Mouse (Mus musculus): ENCODE results near the gene Ankrd35. TPM values are rescaled to one million over a fixed set of nuclear protein-coding genes. Genes with fewer than 3 reads are reported as not detected.
"Not testable (repeated sequence)": the region's sequence is repeated elsewhere in the genome, so short reads cannot be mapped to it uniquely, and the experiment has no call there.

The Ankrd35 gene
- polyA plus RNA-seq, 1 experiment from 2014 or later = 3.2 TPM

DNA sequence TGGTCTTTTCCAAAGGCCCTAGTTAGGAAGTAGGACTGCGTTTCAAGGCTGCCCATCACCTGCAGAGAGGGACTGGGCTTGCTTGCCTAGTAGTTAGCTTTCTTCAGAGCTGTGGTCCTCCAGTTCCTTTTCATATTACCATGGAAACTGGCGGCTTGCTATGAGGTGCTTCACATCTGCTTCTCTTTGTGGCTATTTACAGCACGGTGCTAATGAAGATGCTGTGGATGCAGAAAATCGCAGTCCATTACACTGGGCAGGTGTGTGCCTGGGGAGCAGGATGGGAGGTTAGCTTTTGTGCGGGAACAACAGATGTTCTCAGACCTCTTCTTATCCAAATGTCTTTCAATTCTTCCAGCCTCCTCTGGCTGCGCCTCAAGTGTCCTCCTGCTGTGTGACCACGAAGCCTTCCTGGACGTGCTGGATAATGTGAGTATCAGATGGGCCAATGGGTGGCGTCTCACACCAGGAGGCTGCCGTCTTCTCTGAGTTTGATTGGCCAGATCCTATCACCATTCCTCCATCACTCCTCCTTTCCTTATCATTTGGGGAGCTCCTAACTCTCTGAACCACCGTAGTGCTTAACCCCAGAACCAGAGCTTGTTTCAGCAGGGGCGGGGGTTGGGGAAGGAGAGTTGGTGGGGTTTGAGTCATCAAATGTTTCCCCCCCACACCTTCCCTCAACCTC, 10.5 kb downstream of the Ankrd35 start:
- Histone ChIP-seq H3K4me3 (ENCODE audit: low read depth, low read length) (no peak overlapping the region), H3K36me3 (ENCODE audit: control insufficient read depth, insufficient read depth, low read length) (no peaks in the 10 kb centered on the region), H3K4me2 (ENCODE audit: low read length) (peak overlapping the region; percentile 2; the same call in 1 of the 2 replicates), H3K27ac (ENCODE audit: low read length) (no peak overlapping the region), H3K9ac (ENCODE audit: low read depth, low read length) (no peak overlapping the region), H3K9me3 (replicated peaks; ENCODE audit: control insufficient read depth, low read length, poor library complexity, severe bottlenecking) (no peaks in the 10 kb centered on the region), H3K4me1 (ENCODE audit: control insufficient read depth, insufficient read depth, low read length) (0 out of 2 replicates have a peak, but pooled peaks cover 6% of the 10 kb centered on the region), H3K27me3 (ENCODE audit: control insufficient read depth, insufficient read depth, low read depth, low read length) (no peaks in the 10 kb centered on the region)
- ATAC-seq = peak; percentile 83
- WGBS = 17% methylated on average over 12 of the region's 12 CpGs

DNA sequence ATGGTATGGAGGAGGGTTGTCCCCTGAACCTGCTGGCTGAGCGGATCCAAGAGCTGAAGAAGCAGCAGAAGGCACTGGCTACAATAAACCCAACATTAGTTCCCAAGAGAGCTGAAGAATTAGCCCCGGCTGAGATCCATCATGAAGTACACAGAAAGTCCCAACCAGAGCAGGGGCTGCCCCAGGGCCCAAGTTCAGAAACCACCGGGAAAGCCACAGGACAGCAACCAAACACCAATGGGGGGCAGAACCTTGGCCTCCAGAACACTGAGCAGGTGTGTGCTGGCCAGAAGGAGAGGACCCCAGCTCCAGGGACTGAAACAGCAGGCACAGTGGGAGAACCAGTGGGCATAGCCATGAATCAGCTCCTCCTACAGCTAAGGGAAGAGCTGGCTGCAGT, 13.6 kb downstream of the Ankrd35 start:
- WGBS = 85% methylated on average over 3 of the region's 3 CpGs
- Histone ChIP-seq H3K36me3 (ENCODE audit: control insufficient read depth, insufficient read depth, low read length) (no peaks in the 10 kb centered on the region), H3K4me1 (ENCODE audit: control insufficient read depth, insufficient read depth, low read length) (0 out of 2 replicates have a peak, but pooled peaks cover 6% of the 10 kb centered on the region), H3K4me3 (ENCODE audit: low read depth, low read length) (no peak overlapping the region), H3K4me2 (ENCODE audit: low read length) (no peak overlapping the region), H3K9me3 (replicated peaks; ENCODE audit: control insufficient read depth, low read length, poor library complexity, severe bottlenecking) (no peaks in the 10 kb centered on the region), H3K9ac (ENCODE audit: low read depth, low read length) (no peak overlapping the region), H3K27me3 (ENCODE audit: control insufficient read depth, insufficient read depth, low read depth, low read length) (no peaks in the 10 kb centered on the region), H3K27ac (ENCODE audit: low read length) (no peak overlapping the region)
- no peak for ATAC-seq

DNA sequence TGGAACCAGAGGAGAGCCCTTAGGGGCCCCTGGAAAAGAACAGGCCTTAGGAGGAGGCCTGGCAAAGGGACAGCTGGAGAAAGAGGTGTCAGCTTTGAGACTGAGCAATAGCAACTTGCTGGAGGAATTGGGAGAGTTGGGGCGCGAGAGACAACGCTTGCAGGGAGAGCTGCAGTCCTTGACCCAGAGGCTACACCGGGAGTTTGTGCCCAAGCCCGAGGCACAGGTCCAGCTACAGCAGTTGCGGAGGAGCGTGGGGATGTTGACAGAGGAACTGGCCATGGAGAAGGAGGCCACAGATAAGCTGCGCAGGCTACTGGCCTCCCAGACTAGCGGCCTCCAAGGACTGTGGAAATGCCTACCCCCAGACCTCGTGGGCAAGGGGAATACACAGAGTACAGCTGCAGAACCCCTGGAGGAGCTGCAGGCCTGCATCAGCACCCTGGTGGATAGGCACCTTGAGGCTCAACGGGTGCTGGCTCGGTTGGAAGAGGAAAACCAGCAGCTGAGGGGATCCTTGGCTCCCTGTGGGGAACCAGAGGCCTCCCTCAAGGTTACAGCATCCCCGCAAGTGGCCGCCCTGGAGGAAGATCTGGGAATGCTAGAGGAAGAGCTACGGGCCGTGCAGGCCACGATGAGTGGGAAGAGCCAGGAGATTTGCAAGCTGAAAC, 14.4 kb downstream of the Ankrd35 start:
- no peak overlapping the region for H3K27ac ChIP-seq (ENCODE audit: low read length)
- H3K4me3 ChIP-seq (ENCODE audit: low read depth, low read length) = peak overlapping the region; percentile 23; the same call in 1 of the 2 replicates
- no peaks in the 10 kb centered on the region for H3K27me3 ChIP-seq (ENCODE audit: control insufficient read depth, insufficient read depth, low read depth, low read length)
- peak overlapping the region; percentile 47 for H3K4me2 ChIP-seq (ENCODE audit: low read length)
- no peaks in the 10 kb centered on the region for H3K36me3 ChIP-seq (ENCODE audit: control insufficient read depth, insufficient read depth, low read length)
- ATAC-seq = no peak
- H3K9ac ChIP-seq (ENCODE audit: low read depth, low read length) = no peak overlapping the region
- 58% methylated on average over 17 of the region's 17 CpGs for WGBS
- H3K9me3 ChIP-seq (replicated peaks; ENCODE audit: control insufficient read depth, low read length, poor library complexity, severe bottlenecking) = no peaks in the 10 kb centered on the region
- H3K4me1 ChIP-seq (ENCODE audit: control insufficient read depth, insufficient read depth, low read length) = 0 out of 2 replicates have a peak, but pooled peaks cover 6% of the 10 kb centered on the region

DNA sequence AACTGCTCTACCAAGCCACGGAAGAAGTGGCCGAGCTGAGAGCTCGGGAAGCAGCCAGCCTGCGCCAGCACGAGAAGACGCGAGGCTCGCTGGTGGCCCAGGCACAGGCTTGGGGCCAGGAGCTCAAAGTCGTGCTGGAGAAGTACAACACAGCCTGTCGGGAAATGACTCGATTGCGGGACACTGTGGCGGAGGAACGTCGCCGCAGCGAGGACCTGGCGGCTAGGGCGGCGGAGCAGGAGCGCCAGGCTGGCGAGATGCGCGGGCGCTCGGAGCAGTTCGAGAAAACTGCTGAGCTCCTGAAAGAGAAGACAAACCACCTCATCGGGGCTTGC, 14.9 kb downstream of the Ankrd35 start:
- H3K27me3 ChIP-seq (ENCODE audit: control insufficient read depth, insufficient read depth, low read depth, low read length) = no peaks in the 10 kb centered on the region
- 0 out of 2 replicates have a peak, but pooled peaks cover 4% of the 10 kb centered on the region for H3K4me1 ChIP-seq (ENCODE audit: control insufficient read depth, insufficient read depth, low read length)
- H3K36me3 ChIP-seq (ENCODE audit: control insufficient read depth, insufficient read depth, low read length) = no peaks in the 10 kb centered on the region
- H3K4me3 ChIP-seq (ENCODE audit: low read depth, low read length) = peak overlapping the region; percentile 23; the same call in 1 of the 2 replicates
- H3K4me2 ChIP-seq (ENCODE audit: low read length) = peak overlapping the region; percentile 47
- no peak overlapping the region for H3K27ac ChIP-seq (ENCODE audit: low read length)
- no peaks in the 10 kb centered on the region for H3K9me3 ChIP-seq (replicated peaks; ENCODE audit: control insufficient read depth, low read length, poor library complexity, severe bottlenecking)
- no peak overlapping the region for H3K9ac ChIP-seq (ENCODE audit: low read depth, low read length)
- no peak for ATAC-seq
- 43% methylated on average over 28 of the region's 28 CpGs for WGBS

DNA sequence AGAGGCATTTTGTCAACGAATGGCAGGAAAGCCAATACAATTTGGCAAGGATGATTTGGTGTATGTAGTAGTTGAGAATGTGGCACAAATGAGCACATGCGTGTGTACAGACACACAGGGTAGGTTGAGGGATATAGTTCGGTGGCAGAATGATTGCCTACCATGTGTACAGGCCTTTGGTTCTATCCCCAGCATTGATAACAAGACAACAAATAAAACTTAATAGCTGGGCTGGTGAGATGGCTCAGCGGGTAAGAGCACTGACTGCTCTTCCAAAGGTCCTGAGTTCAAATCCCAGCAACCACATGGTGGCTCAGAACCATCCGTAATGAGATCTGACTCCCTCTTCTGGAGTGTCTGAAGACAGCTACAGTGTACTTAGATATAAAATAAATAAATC, 16.1 kb downstream of the Ankrd35 start:
- not testable (repeated sequence) for H3K9ac ChIP-seq (ENCODE audit: low read depth, low read length); H3K4me1 ChIP-seq (ENCODE audit: control insufficient read depth, insufficient read depth, low read length); H3K27ac ChIP-seq (ENCODE audit: low read length); H3K4me3 ChIP-seq (ENCODE audit: low read depth, low read length); H3K4me2 ChIP-seq (ENCODE audit: low read length); H3K36me3 ChIP-seq (ENCODE audit: control insufficient read depth, insufficient read depth, low read length); H3K9me3 ChIP-seq (replicated peaks; ENCODE audit: control insufficient read depth, low read length, poor library complexity, severe bottlenecking); ATAC-seq; H3K27me3 ChIP-seq (ENCODE audit: control insufficient read depth, insufficient read depth, low read depth, low read length)
- 96% methylated on average over 5 of the region's 5 CpGs for WGBS

DNA sequence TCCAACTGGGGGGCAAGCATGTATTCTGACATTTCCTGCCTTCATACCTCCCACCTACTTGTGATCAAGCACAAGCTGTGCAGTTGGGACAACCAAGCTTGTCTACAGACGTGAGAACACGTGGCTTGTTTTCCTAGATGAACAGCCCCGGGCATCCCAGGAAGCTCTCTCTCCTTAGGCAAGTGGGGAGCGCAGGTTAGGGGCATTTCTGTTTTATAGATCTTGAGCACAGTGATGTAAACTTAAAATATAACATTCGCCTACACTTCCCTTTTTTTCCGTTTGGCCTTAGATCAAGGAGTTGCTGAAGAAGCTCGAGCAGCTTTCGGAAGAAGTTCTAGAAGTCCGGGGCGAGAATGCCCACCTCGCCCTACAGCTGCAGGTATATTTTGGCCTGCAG, 18.9 kb downstream of the Ankrd35 start:
- H3K9ac ChIP-seq (ENCODE audit: low read depth, low read length) = no peak overlapping the region
- no peak for ATAC-seq
- no peaks in the 10 kb centered on the region for H3K36me3 ChIP-seq (ENCODE audit: control insufficient read depth, insufficient read depth, low read length)
- H3K9me3 ChIP-seq (replicated peaks; ENCODE audit: control insufficient read depth, low read length, poor library complexity, severe bottlenecking) = no peaks in the 10 kb centered on the region
- no peak overlapping the region for H3K4me3 ChIP-seq (ENCODE audit: low read depth, low read length)
- H3K27ac ChIP-seq (ENCODE audit: low read length) = no peak overlapping the region
- 86% methylated on average over 11 of the region's 11 CpGs for WGBS
- H3K4me1 ChIP-seq (ENCODE audit: control insufficient read depth, insufficient read depth, low read length) = no peaks in the 10 kb centered on the region
- H3K4me2 ChIP-seq (ENCODE audit: low read length) = no peak overlapping the region
- no peaks in the 10 kb centered on the region for H3K27me3 ChIP-seq (ENCODE audit: control insufficient read depth, insufficient read depth, low read depth, low read length)

DNA sequence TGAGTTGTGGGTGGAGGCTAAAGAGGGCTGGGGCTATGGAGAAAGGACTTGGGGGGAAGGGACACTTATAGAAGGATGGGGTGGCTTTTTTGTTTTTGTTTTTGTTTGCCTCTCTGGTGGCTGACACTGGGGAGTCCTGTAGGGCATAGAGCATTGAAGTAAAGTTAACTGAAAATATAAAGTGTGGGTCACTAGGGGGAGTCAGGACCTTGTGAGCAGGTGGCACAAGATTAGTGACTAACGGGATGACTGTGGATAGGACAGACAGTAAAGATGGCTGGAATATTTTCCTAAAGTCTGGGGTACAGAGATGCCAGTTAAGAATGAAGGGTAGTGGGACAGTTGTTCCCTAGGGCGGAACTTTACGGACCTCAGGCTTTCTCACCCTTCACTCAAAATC, 20.4 kb downstream of the Ankrd35 start:
- Histone ChIP-seq H3K4me1 (ENCODE audit: control insufficient read depth, insufficient read depth, low read length) (no peaks in the 10 kb centered on the region), H3K4me2 (ENCODE audit: low read length) (no peak overlapping the region), H3K27me3 (ENCODE audit: control insufficient read depth, insufficient read depth, low read depth, low read length) (no peaks in the 10 kb centered on the region), H3K27ac (ENCODE audit: low read length) (no peak overlapping the region), H3K9ac (ENCODE audit: low read depth, low read length) (no peak overlapping the region), H3K4me3 (ENCODE audit: low read depth, low read length) (no peak overlapping the region), H3K9me3 (replicated peaks; ENCODE audit: control insufficient read depth, low read length, poor library complexity, severe bottlenecking) (no peaks in the 10 kb centered on the region), H3K36me3 (ENCODE audit: control insufficient read depth, insufficient read depth, low read length) (no peaks in the 10 kb centered on the region)
- ATAC-seq = no peak
- 39% methylated on average over 3 of the region's 3 CpGs for WGBS

DNA sequence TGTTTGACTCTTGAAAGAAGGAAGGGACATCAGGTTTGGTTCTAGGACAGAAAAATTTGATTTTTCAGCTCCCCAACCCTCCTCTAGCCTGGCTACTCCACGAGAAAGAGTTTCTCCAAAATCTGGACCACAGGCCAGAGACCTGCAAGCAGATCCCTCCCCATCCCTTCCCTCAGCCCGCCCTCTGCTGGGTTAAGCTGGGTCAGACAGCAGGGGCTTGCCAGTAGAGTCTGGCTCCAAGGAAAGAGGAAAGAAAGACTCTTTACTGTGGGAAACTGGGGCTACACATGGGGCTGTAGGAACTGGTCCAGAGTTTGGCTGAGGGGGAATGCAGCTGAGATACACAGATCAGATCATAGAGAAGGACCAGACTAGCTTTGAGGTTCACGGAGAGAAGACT, 22.6 kb downstream of the Ankrd35 start:
- Histone ChIP-seq H3K4me3 (ENCODE audit: low read depth, low read length) (no peak overlapping the region), H3K9ac (ENCODE audit: low read depth, low read length) (no peak overlapping the region), H3K27me3 (ENCODE audit: control insufficient read depth, insufficient read depth, low read depth, low read length) (no peaks in the 10 kb centered on the region), H3K27ac (ENCODE audit: low read length) (no peak overlapping the region), H3K9me3 (replicated peaks; ENCODE audit: control insufficient read depth, low read length, poor library complexity, severe bottlenecking) (no peaks in the 10 kb centered on the region), H3K36me3 (ENCODE audit: control insufficient read depth, insufficient read depth, low read length) (no peaks in the 10 kb centered on the region), H3K4me2 (ENCODE audit: low read length) (no peak overlapping the region), H3K4me1 (ENCODE audit: control insufficient read depth, insufficient read depth, low read length) (peaks cover 4% of the 10 kb centered on the region; the same call in 1 of the 2 replicates)
- 11% methylated on average over 3 of the region's 3 CpGs for WGBS
- ATAC-seq = no peak

DNA sequence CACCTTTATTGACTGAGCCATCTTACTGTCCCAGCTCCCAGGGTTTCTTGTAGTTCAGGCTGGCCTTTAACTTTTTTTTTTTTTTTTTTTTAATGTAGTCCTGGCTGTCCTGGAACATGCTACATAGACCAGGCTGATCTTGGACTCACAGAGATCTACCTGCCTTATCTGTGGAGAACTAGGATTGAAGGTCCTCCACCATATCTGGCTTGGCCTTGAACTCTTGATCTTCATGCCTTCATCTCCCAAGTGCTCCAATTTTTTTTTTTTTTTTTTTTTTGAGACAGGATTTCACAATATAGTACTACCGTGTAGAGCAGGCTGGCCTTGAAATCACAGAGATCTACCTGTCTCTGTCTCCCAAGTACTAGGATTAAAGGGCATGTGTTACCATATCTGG, 23.6 kb downstream of the Ankrd35 start:
- Histone ChIP-seq H3K4me3 (ENCODE audit: low read depth, low read length) (no peak overlapping the region), H3K27ac (ENCODE audit: low read length) (no peak overlapping the region), H3K9me3 (replicated peaks; ENCODE audit: control insufficient read depth, low read length, poor library complexity, severe bottlenecking) (no peaks in the 10 kb centered on the region), H3K4me2 (ENCODE audit: low read length) (no peak overlapping the region), H3K36me3 (ENCODE audit: control insufficient read depth, insufficient read depth, low read length) (no peaks in the 10 kb centered on the region), H3K9ac (ENCODE audit: low read depth, low read length) (no peak overlapping the region), H3K27me3 (ENCODE audit: control insufficient read depth, insufficient read depth, low read depth, low read length) (no peaks in the 10 kb centered on the region), H3K4me1 (ENCODE audit: control insufficient read depth, insufficient read depth, low read length) (peaks cover 9% of the 10 kb centered on the region)
- 88% methylated on average over 1 of the region's 1 CpGs for WGBS
- ATAC-seq = no peak

All from midbrain, embryonic 16.5 days (tissue).